Mouse (Mus musculus) adrenal gland (tissue): ENCODE measurements around the gene Ift52.
"Not testable (repeated sequence)": the region's sequence is repeated elsewhere in the genome, so short reads cannot be mapped to it uniquely, and the experiment has no call there.

Experiments used
- intact Hi-C: fragments of 180-260 bp; cut with DNase I; formaldehyde crosslinking; loops from one replicate; pipeline ENCODE4 v1.15.1; 2025

Gene Ift52

GRCm38 (mm10) chr2:163007299-163007698, 9.9 kb upstream of the Ift52 start:
- intact Hi-C loops: no loop called here

GRCm38 (mm10) chr2:163031289-163031688, 14.1 kb downstream of the Ift52 start:
- intact Hi-C loops: no loop called here

GRCm38 (mm10) chr2:163031757-163032156, 14.6 kb downstream of the Ift52 start:
- intact Hi-C loops: no loop called here

- intact Hi-C loops: no loop called here
Measured at GRCm38 (mm10) chr2:163032622-163033021, 15.5 kb downstream of the Ift52 start.

- intact Hi-C loops: no loop called here
Measured at GRCm38 (mm10) chr2:163039940-163040339, 22.8 kb downstream of the Ift52 start.

GRCm38 (mm10) chr2:163048125-163048524, 31.0 kb downstream of the Ift52 start:
- intact Hi-C loops: loop anchor here (2.0 kb wide), 1 partner anchor 43 kb away; no protein-coding TSS in a partner anchor

GRCm38 (mm10) chr2:163049116-163049515, 32.0 kb downstream of the Ift52 start:
- intact Hi-C loops: loop anchor here (2.0 kb wide), 1 partner anchor 42 kb away; no protein-coding TSS in a partner anchor

- intact Hi-C loops: no loop called here
Measured at GRCm38 (mm10) chr2:163051691-163052090, 34.5 kb downstream of the Ift52 start.

- intact Hi-C loops: no loop called here
Measured at GRCm38 (mm10) chr2:163052101-163052500, 34.9 kb downstream of the Ift52 start.

GRCm38 (mm10) chr2:163052826-163053225, 35.7 kb downstream of the Ift52 start:
- intact Hi-C loops: no loop called here

- intact Hi-C loops: no loop called here
Measured at GRCm38 (mm10) chr2:163054335-163054840, 37.2 kb downstream of the Ift52 start, which contains the start of gene Mybl2. TSS of gene Mybl2 (plus strand) at chr2:163054687.

GRCm38 (mm10) chr2:163054891-163055494, 37.8 kb downstream of the Ift52 start:
- intact Hi-C loops: no loop called here

GRCm38 (mm10) chr2:163055715-163056114, 38.6 kb downstream of the Ift52 start:
- intact Hi-C loops: no loop called here

- intact Hi-C loops: no loop called here
Measured at GRCm38 (mm10) chr2:163056584-163056983, 39.4 kb downstream of the Ift52 start.

GRCm38 (mm10) chr2:163058981-163059380, 41.8 kb downstream of the Ift52 start:
- intact Hi-C loops: not testable (repeated sequence)

- intact Hi-C loops: no loop called here
Measured at GRCm38 (mm10) chr2:163060630-163061029, 43.5 kb downstream of the Ift52 start.

- intact Hi-C loops: no loop called here
Measured at GRCm38 (mm10) chr2:163061203-163062118, 44.3 kb downstream of the Ift52 start.

GRCm38 (mm10) chr2:163062119-163062508, 45.0 kb downstream of the Ift52 start:
- intact Hi-C loops: no loop called here

GRCm38 (mm10) chr2:163066326-163066725, 49.2 kb downstream of the Ift52 start:
- intact Hi-C loops: no loop called here

- intact Hi-C loops: no loop called here
Measured at GRCm38 (mm10) chr2:163067233-163067632, 50.1 kb downstream of the Ift52 start.

GRCm38 (mm10) chr2:163070213-163070612, 53.1 kb downstream of the Ift52 start:
- intact Hi-C loops: no loop called here

- intact Hi-C loops: no loop called here
Measured at GRCm38 (mm10) chr2:163071590-163071989, 54.4 kb downstream of the Ift52 start.
